Mouse (Mus musculus) heart, embryonic 14.5 days (tissue): Measurements from ENCODE around the gene Dst. TPM values are rescaled to one million over a fixed set of nuclear protein-coding genes. Genes with fewer than 3 reads are reported as not detected.

Experiments used
- ATAC-seq: fragments of 200-750 bp; cut with Nextera tagmentation; 2 replicates; pipeline ENCODE4 v1.8.0; 2017; ENCODE audit warnings: low read depth, moderate TSS enrichment; ENCODE audit not compliant: insufficient number of reproducible peaks, insufficient read depth, low FRiP score
- H3K27ac ChIP-seq, 2 experiments: fragments of 200-500 bp in 1 of 2; fragments of 300-500 bp in 1 of 2; sonication (generic) in 1 of 2; replicated peaks in 1 of 2; 2 replicates each; pipeline ENCODE4 v1.5.1; 2012 to 2014; ENCODE audit warnings: low read depth in 2 of 2, low read length in 2 of 2, control low read depth in 1 of 2, mild to moderate bottlenecking in 1 of 2, mixed read lengths in 1 of 2; ENCODE audit not compliant: control insufficient read depth in 1 of 2, insufficient read depth in 1 of 2
- H3K27me3 ChIP-seq: fragments of 300-500 bp; sonication (generic); 2 replicates; pipeline ENCODE4 v1.6.1; 2014; ENCODE audit warnings: mild to moderate bottlenecking, low read length, control low read depth; ENCODE audit not compliant: control insufficient read depth, insufficient read depth
- H3K36me3 ChIP-seq: fragments of 300-500 bp; sonication (generic); 2 replicates; pipeline ENCODE4 v1.6.1; 2014; ENCODE audit warnings: mild to moderate bottlenecking, control low read depth, low read length, mixed read lengths; ENCODE audit not compliant: control insufficient read depth, insufficient read depth
- H3K4me1 ChIP-seq, 2 experiments: fragments of 200-500 bp in 1 of 2; fragments of 300-500 bp in 1 of 2; sonication (generic) in 1 of 2; 2 replicates each; pipeline ENCODE4 v1.6.1; 2012 to 2014; ENCODE audit warnings: low read length in 2 of 2, control low read depth in 1 of 2, mixed read lengths in 1 of 2; ENCODE audit not compliant: control insufficient read depth in 2 of 2, insufficient read depth in 2 of 2
- H3K4me2 ChIP-seq: fragments of 300-500 bp; sonication (generic); 2 replicates; pipeline ENCODE4 v1.6.1; 2014; ENCODE audit warnings: mild to moderate bottlenecking, low read length
- H3K4me3 ChIP-seq, 2 experiments: fragments of 200-500 bp in 1 of 2; fragments of 300-500 bp in 1 of 2; sonication (generic) in 1 of 2; 2 replicates each; pipeline ENCODE4 v1.5.1; 2012 to 2014; ENCODE audit warnings: low read length in 2 of 2, mild to moderate bottlenecking in 2 of 2, control low read depth in 1 of 2, low read depth in 1 of 2, moderate library complexity in 1 of 2; ENCODE audit not compliant: control insufficient read depth in 1 of 2, insufficient read depth in 1 of 2
- H3K9ac ChIP-seq: fragments of 300-500 bp; sonication (generic); 2 replicates; pipeline ENCODE4 v1.6.1; 2014; ENCODE audit warnings: mild to moderate bottlenecking, low read length
- H3K9me3 ChIP-seq: fragments of 300-500 bp; sonication (generic); 2 replicates; pipeline ENCODE4 v1.6.1; 2016; ENCODE audit warnings: low read length, control low read depth; ENCODE audit not compliant: control insufficient read depth
- WGBS: fragments of 180-500 bp; shearing (Covaris S2); extraction: QIAGEN DNeasy Blood & Tissue Kit; methylation state at CpG from one replicate; pipeline ENCODE4 v1.1.7; 2014; 5-methylcytosine and 5-hydroxymethylcytosine counted together
- polyA plus RNA-seq: library from polyadenylated mRNA; unstranded; fragments of >200 nt; fragmentation: Nextera tagmentation; extraction: Ambion mirVana; gene quantifications from 2 replicates; pipeline ENCODE4 v1.2.1, GENCODE M21; 2014

Gene Dst
- polyA plus RNA-seq, 1 experiment from 2014 or later = 38.6 TPM

GRCm38 (mm10) chr1:33940364-33940928, 32.4 kb downstream of the Dst start:
- 84% methylated on average over 11 of the region's 11 CpGs for WGBS
- Histone ChIP-seq H3K27me3 (no peaks in the 10 kb centered on the region), H3K4me3 (no peak overlapping the region), H3K27ac (no peak overlapping the region), H3K9me3 (no peaks in the 10 kb centered on the region), H3K4me2 (no peak overlapping the region), H3K9ac (no peak overlapping the region), H3K36me3 (no peaks in the 10 kb centered on the region), H3K4me1 (peaks cover 12 to 20% of the 10 kb centered on the region in 2 experiments)
- no peak for ATAC-seq

GRCm38 (mm10) chr1:33942638-33943037, 34.6 kb downstream of the Dst start:
- no peak for ATAC-seq
- H3K27ac ChIP-seq = no peak overlapping the region
- WGBS = 82% methylated on average over 8 of the region's 8 CpGs
- no peaks in the 10 kb centered on the region for H3K9me3 ChIP-seq
- H3K36me3 ChIP-seq = no peaks in the 10 kb centered on the region
- peaks cover 19 to 27% of the 10 kb centered on the region in 2 experiments for H3K4me1 ChIP-seq
- no peak overlapping the region for H3K9ac ChIP-seq
- H3K4me3 ChIP-seq = no peak overlapping the region
- H3K27me3 ChIP-seq = no peaks in the 10 kb centered on the region
- no peak overlapping the region for H3K4me2 ChIP-seq

- no peak for ATAC-seq
- Histone ChIP-seq H3K4me2 (no peak overlapping the region), H3K4me1 (peaks cover 21 to 31% of the 10 kb centered on the region in 2 experiments), H3K9me3 (no peaks in the 10 kb centered on the region), H3K9ac (no peak overlapping the region), H3K27ac (no peak overlapping the region), H3K27me3 (no peaks in the 10 kb centered on the region), H3K4me3 (no peak overlapping the region), H3K36me3 (no peaks in the 10 kb centered on the region)
- WGBS = 83% methylated on average over 2 of the region's 2 CpGs
These were observed 35.9 kb downstream of the Dst start for GRCm38 (mm10) chr1:33943943-33944342.

GRCm38 (mm10) chr1:33944977-33945750, 37.1 kb downstream of the Dst start:
- H3K9me3 ChIP-seq = no peaks in the 10 kb centered on the region
- peak overlapping the region; percentile 51; the same call in 1 of the 2 replicates for H3K9ac ChIP-seq
- H3K36me3 ChIP-seq = no peaks in the 10 kb centered on the region
- peak overlapping the region; percentile 81 to 87 for H3K27ac ChIP-seq
- peaks cover 17 to 29% of the 10 kb centered on the region in 2 experiments for H3K4me1 ChIP-seq
- WGBS = 19% methylated on average over 17 of the region's 17 CpGs
- H3K27me3 ChIP-seq = no peaks in the 10 kb centered on the region
- H3K4me2 ChIP-seq = peak overlapping the region; percentile 64
- peak; percentile 88 for ATAC-seq
- H3K4me3 ChIP-seq = peak overlapping the region; percentile 29 to 34

DNA sequence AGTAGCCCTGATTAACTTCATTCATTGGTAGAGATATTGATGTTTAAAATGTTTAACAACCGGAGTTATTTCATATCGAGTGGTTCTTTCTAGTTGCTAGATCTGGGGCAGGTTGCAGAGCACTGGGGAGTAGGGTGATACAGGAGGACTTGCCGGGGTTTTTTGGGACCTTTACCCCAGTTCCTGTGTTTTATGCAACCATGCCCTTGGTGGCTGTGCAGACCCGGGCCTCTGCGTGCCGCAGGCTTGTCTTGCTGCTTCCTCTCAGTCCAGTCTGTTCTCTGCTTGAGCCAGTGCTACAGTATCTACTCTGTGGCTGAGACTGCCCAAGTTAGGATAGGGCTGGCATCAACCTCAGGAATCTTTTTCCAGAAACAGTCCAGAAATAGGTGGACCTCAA, 37.7 kb downstream of the Dst start:
- Histone ChIP-seq H3K4me3 (no peak overlapping the region), H3K27me3 (no peaks in the 10 kb centered on the region), H3K9me3 (no peaks in the 10 kb centered on the region), H3K4me2 (peak overlapping the region; percentile 64), H3K36me3 (no peaks in the 10 kb centered on the region), H3K4me1 (peaks cover 17 to 29% of the 10 kb centered on the region in 2 experiments), H3K27ac (peak overlapping the region; percentile 81 to 87), H3K9ac (no peak overlapping the region; the same call in 1 of the 2 replicates)
- 79% methylated on average over 6 of the region's 6 CpGs for WGBS
- ATAC-seq = no peak

- Histone ChIP-seq H3K27ac (peak overlapping the region; percentile 76 to 87), H3K36me3 (no peaks in the 10 kb centered on the region), H3K4me2 (no peak overlapping the region), H3K27me3 (no peaks in the 10 kb centered on the region), H3K4me1 (peaks cover 17 to 29% of the 10 kb centered on the region in 2 experiments), H3K9me3 (no peaks in the 10 kb centered on the region), H3K4me3 (no peak overlapping the region), H3K9ac (no peak overlapping the region)
- 57% methylated on average over 12 of the region's 12 CpGs for WGBS
- ATAC-seq = 0 out of 2 replicates have a peak, but pooled peaks have one; percentile 42
These were observed 38.8 kb downstream of the Dst start for GRCm38 (mm10) chr1:33946601-33947395.

DNA sequence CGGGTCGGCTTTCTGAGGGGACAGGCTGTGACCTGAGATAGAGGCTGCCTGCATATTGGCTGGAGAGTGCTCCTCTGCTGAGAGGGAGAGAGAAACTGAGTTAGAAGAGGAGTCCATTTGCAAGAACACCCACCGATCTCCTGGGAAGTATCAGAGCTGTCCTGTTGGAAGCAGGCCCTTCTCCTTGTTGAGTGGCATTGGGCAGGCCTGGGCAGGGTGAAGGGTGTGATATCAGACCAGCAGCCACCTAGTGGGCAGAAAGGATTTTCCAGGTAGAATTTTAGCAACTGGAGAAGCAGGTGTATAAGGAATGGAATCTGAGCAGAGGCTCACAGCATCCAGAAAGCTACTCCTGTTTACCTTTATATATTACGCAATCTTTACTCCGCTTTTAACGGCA, 39.8 kb downstream of the Dst start:
- Histone ChIP-seq H3K27ac (peak overlapping the region; percentile 55 to 87), H3K27me3 (no peaks in the 10 kb centered on the region), H3K9me3 (no peaks in the 10 kb centered on the region), H3K4me2 (no peak overlapping the region), H3K36me3 (no peaks in the 10 kb centered on the region), H3K9ac (no peak overlapping the region), H3K4me3 (no peak overlapping the region), H3K4me1 (peaks cover 17 to 29% of the 10 kb centered on the region in 2 experiments)
- 78% methylated on average over 6 of the region's 6 CpGs for WGBS
- ATAC-seq = no peak
